Mouse (Mus musculus) ES-Bruce4 (cell line): ENCODE measurements at regions not wholly inside any gene's neighbourhood (a gene's known extent, or its start where the extent isn't known, plus 50 kb on each side); places are given as distances from the start of the nearest gene placed in this dataset.

Experiments used
- CTCF ChIP-seq: IDR thresholded peaks from one replicate; pipeline ENCODE4 v1.8.1; 2011; ENCODE audit warnings: low read depth, low read length
- EP300 ChIP-seq: IDR thresholded peaks from 2 replicates; pipeline ENCODE4 v1.6.1; 2011; ENCODE audit warnings: low read depth, low read length; ENCODE audit not compliant: insufficient read depth
- POLR2A ChIP-seq: IDR thresholded peaks from one replicate; pipeline ENCODE4 v1.8.1; 2011; ENCODE audit warnings: low read length; ENCODE audit not compliant: insufficient read depth

DNA sequence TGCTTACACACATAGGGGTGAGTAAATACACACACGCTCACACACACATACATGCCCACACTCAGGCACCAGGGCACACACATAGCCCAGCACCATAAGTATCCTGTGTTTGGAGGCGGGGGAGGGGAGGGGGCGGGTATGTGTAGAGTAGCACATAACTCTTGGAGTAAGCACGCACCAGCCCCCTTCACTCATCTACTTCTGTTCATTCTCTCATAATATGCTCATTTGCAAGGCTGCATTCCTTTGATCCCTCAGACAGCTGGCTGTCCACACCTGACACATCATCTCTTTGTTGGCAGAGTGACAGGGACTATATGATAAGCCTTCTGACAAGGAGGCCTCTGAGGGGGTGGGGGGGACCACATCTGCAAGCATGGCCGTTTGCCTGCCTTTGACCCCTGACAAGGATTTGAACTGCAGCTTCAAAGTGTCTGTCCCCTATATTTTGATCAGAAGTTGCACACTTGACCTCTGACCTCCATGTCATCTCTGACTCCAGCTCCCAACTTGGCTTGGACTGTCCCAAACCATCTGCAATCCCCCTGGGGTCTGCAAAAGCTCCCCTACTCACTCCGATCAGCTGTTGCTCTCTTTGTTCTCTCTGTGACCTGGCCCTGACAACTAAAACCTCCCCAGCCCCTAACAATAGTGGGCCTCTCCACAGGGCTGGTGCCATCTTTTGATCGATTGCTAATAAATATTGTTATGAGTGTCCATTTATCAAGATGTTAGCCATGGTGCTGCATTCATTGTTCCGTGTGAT lies 95.6 kb upstream of the Btg1 start:
- no peak for TF ChIP-seq CTCF
- TF ChIP-seq EP300, result no peak
- no peak for TF ChIP-seq POLR2A
